Mouse (Mus musculus) CD4-positive, CD25-positive, alpha-beta regulatory T cell, adult 4 months (primary cell): Measurements from ENCODE around the gene Olfr298. TPM values are rescaled to one million over a fixed set of nuclear protein-coding genes. Genes with fewer than 3 reads are reported as not detected.

Source experiments
- ATAC-seq: one replicate; pipeline ENCODE4 v1.8.0; 2017
- polyA plus RNA-seq, 2 experiments: library from polyadenylated mRNA; unstranded; fragments of 100-300 nt; shearing (Covaris generic); gene quantifications; one replicate each; pipeline ENCODE4 v1.2.1; 2017

The Olfr298 gene
- not detected for polyA plus RNA-seq

GRCm38 (mm10) chr7:86492384-86492783, at the start of gene Olfr298:
Gene Olfr298, minus strand, starts transcription at chr7:86492484.
- no peak for ATAC-seq

DNA sequence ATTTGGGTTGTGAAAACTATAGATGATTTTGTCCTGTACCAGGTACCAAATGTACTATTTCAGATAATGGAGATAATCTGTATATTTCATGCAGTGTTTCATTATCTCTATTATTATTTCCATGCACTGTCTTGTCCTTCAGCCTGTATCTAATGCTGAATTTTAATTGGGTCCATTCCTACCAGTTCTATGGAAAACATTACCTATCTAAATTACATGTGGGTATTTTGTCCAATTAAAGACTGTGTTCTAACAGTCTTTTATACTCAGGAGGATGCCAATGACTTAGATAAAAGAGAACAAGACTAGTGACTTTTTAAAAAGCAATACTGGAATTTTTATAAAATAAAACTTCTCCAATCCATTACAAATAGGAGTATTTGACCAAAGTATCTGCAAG, 27.4 kb upstream of the Olfr298 start, which contains the start of gene Olfr297:
Olfr297 (plus strand) TSS at position 301 of the 400 bp plus-strand sequence.
- ATAC-seq: no peak

DNA sequence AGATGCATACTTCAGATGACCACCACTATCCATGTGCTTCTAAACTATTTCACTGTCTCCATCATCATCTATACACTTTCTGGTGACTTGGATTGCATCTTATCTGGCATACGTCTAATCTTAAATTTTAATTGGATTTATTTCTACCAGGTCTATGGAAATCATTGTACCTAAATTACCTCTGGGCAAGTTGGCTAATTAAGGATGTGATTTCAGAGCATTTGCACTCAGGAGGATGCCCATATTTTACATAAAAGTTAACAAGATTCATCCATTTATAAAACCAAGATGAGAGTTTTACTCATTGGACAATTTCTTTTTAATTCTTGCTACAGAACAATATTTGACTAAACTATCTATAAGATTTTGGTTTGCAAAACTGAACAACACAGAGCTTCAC, 32.7 kb downstream of the Olfr298 start, which contains the start of gene Olfr299:
Olfr299 (plus strand) TSS at position 301 of the 400 bp plus-strand sequence.
- no peak for ATAC-seq

Other genes with a start within 250 kb of the Olfr298 start
- under 1 TPM; 0.03 to 0.04 TPM for gene Vmn2r76, start 246.2 kb downstream of the Olfr298 start, polyA plus RNA-seq
- not detected for gene Olfr310, start 215.3 kb downstream of the Olfr298 start, polyA plus RNA-seq
- not detected for gene Olfr309, start 178.8 kb downstream of the Olfr298 start, polyA plus RNA-seq
- not detected for gene Olfr308, start 166.9 kb downstream of the Olfr298 start, polyA plus RNA-seq
- gene Olfr307, start 154.9 kb downstream of the Olfr298 start, polyA plus RNA-seq: under 1 TPM in 1 of 2 experiments, not detected in 1; 0.16 TPM
- not detected for gene Olfr305, start 125.6 kb downstream of the Olfr298 start, polyA plus RNA-seq
- not detected for gene Olfr304, start 105.8 kb downstream of the Olfr298 start, polyA plus RNA-seq
- not detected for gene Olfr303, start 94.7 kb downstream of the Olfr298 start, polyA plus RNA-seq
- not detected for gene Olfr301, start 88.6 kb downstream of the Olfr298 start, polyA plus RNA-seq
- gene Olfr299, start 32.6 kb downstream of the Olfr298 start, polyA plus RNA-seq: not detected
- gene Olfr297, start 27.5 kb upstream of the Olfr298 start, polyA plus RNA-seq: not detected
- gene Olfr295, start 91.4 kb upstream of the Olfr298 start, polyA plus RNA-seq: not detected
- gene Olfr294, start 124.2 kb upstream of the Olfr298 start, polyA plus RNA-seq: not detected
- gene Olfr293, start 156.6 kb upstream of the Olfr298 start, polyA plus RNA-seq: not detected
- gene Olfr292, start 195.8 kb upstream of the Olfr298 start, polyA plus RNA-seq: not detected